Mouse (Mus musculus) brain, embryonic 14.5 days (tissue): ENCODE results near the gene Stag3. TPM values are rescaled to one million over a fixed set of nuclear protein-coding genes. Genes with fewer than 3 reads are reported as not detected.

Experiments used
- DNase-seq: peaks from one replicate; pipeline ENCODE4 v3.0.0-alpha.2; 2011; ENCODE audit warnings: low read depth
- CTCF ChIP-seq: fragments of 200-500 bp; IDR thresholded peaks from 2 replicates; pipeline ENCODE4 v1.5.1; 2012; ENCODE audit warnings: inconsistent platforms, mild to moderate bottlenecking, moderate library complexity, borderline replicate concordance; ENCODE audit not compliant: insufficient read depth, insufficient read length; ENCODE audit errors: extremely low read depth
- POLR2A ChIP-seq: fragments of 200-500 bp; IDR thresholded peaks from 2 replicates; pipeline ENCODE4 v1.6.1; 2012; ENCODE audit warnings: mild to moderate bottlenecking, inconsistent platforms, borderline replicate concordance; ENCODE audit not compliant: poor library complexity, insufficient read depth, insufficient read length, severe bottlenecking; ENCODE audit errors: extremely low read depth
- polyA plus RNA-seq: library from polyadenylated mRNA; depleted of rRNA; stranded (reverse); fragments of >200 nt; gene quantifications from 2 replicates; pipeline ENCODE4 v1.2.3, GENCODE M21; 2012; rRNA removed

The Stag3 gene
- polyA plus RNA-seq, 1 experiment = 19.6 TPM

DNA sequence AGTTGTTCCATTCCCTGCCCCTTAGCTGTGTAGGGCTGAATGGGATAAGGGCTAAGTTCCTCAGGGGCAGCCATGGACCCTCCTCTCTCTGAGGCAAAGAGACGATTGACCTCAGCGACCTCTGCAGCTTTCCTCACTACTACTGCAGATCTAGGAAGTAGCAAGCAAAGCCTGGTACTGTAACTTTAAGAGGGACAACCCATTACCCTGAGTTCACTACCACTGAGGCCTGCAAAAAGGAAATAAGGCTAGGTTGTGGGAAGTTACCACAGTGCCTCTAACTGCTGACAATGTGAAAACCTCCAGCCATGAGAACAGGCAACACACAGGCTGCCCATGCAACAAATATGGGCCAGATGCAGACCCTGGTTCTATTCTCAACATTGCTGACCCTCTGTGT, 61.6 kb downstream of the Stag3 start, which contains the start of gene Pvrig:
TSS of gene Pvrig (plus strand) at position 301 of the 400 bp plus-strand sequence.
- TF ChIP-seq POLR2A (no peak), CTCF (no peak)
- DNase-seq = no peak

DNA sequence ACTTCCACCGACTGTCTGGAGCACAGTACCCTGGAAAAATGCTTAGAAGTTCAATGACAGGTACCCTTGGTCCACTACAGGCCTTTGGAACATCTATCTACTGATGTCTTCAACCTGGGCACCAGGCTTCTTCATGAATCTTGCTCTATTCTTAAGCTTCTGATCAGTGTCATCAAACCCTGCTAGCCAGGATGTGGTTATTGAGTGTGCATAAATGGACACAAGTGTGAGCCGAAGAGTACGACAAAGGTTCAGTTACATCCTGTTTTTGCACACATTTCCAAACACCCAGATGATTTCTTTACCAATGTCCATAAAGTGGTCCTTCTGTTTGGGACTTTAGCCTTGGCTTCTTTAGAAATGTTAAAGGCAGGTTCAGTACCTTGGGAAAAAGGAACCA, 63.2 kb downstream of the Stag3 start:
- TF ChIP-seq POLR2A (no peak), CTCF (no peak)
- no peak for DNase-seq

Other genes starting within 250 kb of the Stag3 start
- gene Smok3c, start 227.0 kb upstream of the Stag3 start, polyA plus RNA-seq = not detected in 2 replicates
- 15.8 and 24.1 TPM in 2 replicates for gene Zkscan1, start 195.2 kb upstream of the Stag3 start, polyA plus RNA-seq
- 63.8 and 66.3 TPM in 2 replicates for gene Zscan21, start 163.3 kb upstream of the Stag3 start, polyA plus RNA-seq
- 10.3 and 11.9 TPM in 2 replicates for gene Zfp113, start 124.5 kb upstream of the Stag3 start, polyA plus RNA-seq
- 134 and 144 TPM in 2 replicates for gene Cops6, start 119.2 kb upstream of the Stag3 start, polyA plus RNA-seq
- gene Ap4m1, start 108.2 kb upstream of the Stag3 start, polyA plus RNA-seq = 60.2 and 77.6 TPM in 2 replicates
- 111 and 146 TPM in 2 replicates for gene Mcm7, start 107.8 kb upstream of the Stag3 start, polyA plus RNA-seq
- 89.7 and 128 TPM in 2 replicates for gene Taf6, start 92.8 kb upstream of the Stag3 start, polyA plus RNA-seq
- gene Cnpy4, start 92.8 kb upstream of the Stag3 start, polyA plus RNA-seq = 20.6 and 22.7 TPM in 2 replicates
- 10.3 and 11.8 TPM in 2 replicates for gene Mblac1, start 85.9 kb upstream of the Stag3 start, polyA plus RNA-seq
- 0.03 and 0.04 TPM in 2 replicates for gene Nxpe5, start 54.3 kb upstream of the Stag3 start, polyA plus RNA-seq
- 120 and 151 TPM in 2 replicates for gene Lamtor4, start 24.8 kb upstream of the Stag3 start, polyA plus RNA-seq
- gene BC037034, start 16.2 kb upstream of the Stag3 start, polyA plus RNA-seq = 131 and 172 TPM in 2 replicates
- gene Gal3st4, start 7.4 kb upstream of the Stag3 start, polyA plus RNA-seq = 0.58 and 0.63 TPM in 2 replicates
- 0.44 and 0.48 TPM in 2 replicates for gene Gm43720, start 282 bp upstream of the Stag3 start, polyA plus RNA-seq
- gene Gpc2, start 235 bp upstream of the Stag3 start, polyA plus RNA-seq = 564 and 797 TPM in 2 replicates
- gene Pvrig, start 61.7 kb downstream of the Stag3 start, polyA plus RNA-seq = 0.06 and 0.25 TPM in 2 replicates
- gene Zfp157, start 161.2 kb downstream of the Stag3 start, polyA plus RNA-seq = 32.1 and 39.5 TPM in 2 replicates